Mouse (Mus musculus): Measurements from ENCODE around the gene Pcdh20. TPM values are rescaled to one million over a fixed set of nuclear protein-coding genes. Genes with fewer than 3 reads are reported as not detected.

Pcdh20 gene
- polyA plus RNA-seq (2012; rRNA removed) = not detected in 2 replicates

DNA sequence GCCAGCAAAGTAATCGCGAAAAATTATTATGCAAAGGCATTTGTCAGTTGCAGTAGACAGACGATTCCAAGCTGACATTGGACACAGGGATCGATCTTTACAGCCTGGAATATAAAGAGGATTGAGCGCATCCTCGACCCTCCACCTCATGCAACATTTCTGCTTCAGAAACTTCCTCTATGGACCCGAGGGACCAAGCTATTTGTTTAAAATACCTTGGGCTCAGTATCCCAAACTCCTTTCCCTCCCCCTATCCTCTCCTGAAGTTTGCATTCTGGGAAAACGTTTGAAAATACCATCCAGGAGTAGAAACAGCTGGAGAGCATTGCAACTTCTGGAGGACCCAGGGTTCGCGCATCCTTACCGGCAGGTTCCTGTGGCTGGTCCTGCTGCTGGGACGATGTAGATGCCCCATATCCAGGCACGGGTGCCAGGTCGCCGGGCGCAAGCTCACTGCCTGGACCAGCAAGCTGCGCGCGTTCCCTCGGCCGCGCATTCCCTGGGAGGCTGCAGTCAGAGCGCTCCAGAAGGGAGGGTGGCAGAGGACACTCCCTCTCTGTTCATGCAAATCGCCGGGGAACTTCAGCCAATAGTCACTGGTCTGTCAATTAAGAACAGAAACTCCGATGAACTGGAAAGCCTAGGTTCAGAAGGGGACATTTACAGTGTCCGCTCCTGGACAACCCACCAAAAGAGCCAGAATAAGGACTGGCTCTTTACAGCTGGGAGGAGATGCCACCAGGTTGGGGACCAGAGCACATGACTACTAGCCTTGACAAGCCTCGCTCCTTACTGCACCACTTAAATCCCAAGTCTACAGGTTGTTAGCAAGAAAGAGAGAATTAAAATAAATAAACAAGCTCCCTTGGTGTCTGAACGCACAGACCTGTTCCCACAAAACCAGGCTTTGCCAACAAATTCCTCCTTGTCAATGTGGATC is at the start of gene Pcdh20:
Gene Pcdh20, minus strand, starts transcription at position 902 of the 940 bp plus-strand sequence.
- DNase-seq (ENCODE audit: low read depth in 1 of 2, low spot score in 2 of 2) = no peak
- TF ChIP-seq CTCF (IDR thresholded peaks at IDR 0.05; ENCODE audit: extremely low read depth, insufficient read depth, insufficient read length, insufficient replicate concordance) = no peak
- no peak for TF ChIP-seq POLR2A (IDR thresholded peaks at IDR 0.05; ENCODE audit: low read depth, low read length)
- Histone ChIP-seq H3K27ac (ENCODE audit: insufficient read depth, low read length) (no peak within 1 kb of the TSS), H3K36me3 (ENCODE audit: control insufficient read depth, insufficient read depth, low read length) (no peaks in the 10 kb centered on the region), H3K4me3 (ENCODE audit: extremely low read depth, insufficient read depth, insufficient read length) (no peak within 1 kb of the TSS), H3K4me1 (ENCODE audit: control insufficient read depth, insufficient read depth, insufficient read length) (no peaks in the 10 kb centered on the region), H3K27me3 (ENCODE audit: control insufficient read depth, insufficient read depth, low read length) (no peaks in the 10 kb centered on the region)
- 8% methylated on average over 29 of the region's 29 CpGs for WGBS

DNA sequence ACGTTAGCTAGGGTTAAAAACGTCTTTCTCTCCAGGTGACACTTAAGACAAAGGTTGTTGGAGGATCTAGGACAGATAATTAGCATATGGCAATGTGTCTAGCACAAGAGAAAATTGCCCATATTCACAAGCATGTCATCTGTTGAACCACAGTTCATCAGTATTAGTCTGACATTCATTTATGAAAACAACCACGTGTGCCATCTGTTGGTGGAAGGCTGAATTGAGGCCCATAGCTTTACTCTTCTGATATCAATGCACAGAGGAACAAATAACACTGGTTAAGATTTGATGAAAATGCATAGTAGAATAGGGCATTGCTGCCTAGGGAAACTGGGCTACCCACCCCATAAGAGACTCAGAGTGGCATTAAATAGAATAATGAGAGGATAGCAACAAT is 8.7 kb upstream of the Pcdh20 start:
- DNase-seq (ENCODE audit: low read depth in 1 of 2, low spot score in 2 of 2) = no peak
- H3K4me3 ChIP-seq (ENCODE audit: extremely low read depth, insufficient read depth, insufficient read length) = no peak overlapping the region
- WGBS = 46% methylated on average over 3 of the region's 3 CpGs
- H3K4me1 ChIP-seq (ENCODE audit: control insufficient read depth, insufficient read depth, insufficient read length) = no peaks in the 10 kb centered on the region
- TF ChIP-seq POLR2A (IDR thresholded peaks at IDR 0.05; ENCODE audit: low read depth, low read length) (no peak), CTCF (IDR thresholded peaks at IDR 0.05; ENCODE audit: extremely low read depth, insufficient read depth, insufficient read length, insufficient replicate concordance) (no peak)
- H3K27ac ChIP-seq (ENCODE audit: insufficient read depth, low read length) = no peak overlapping the region
- H3K27me3 ChIP-seq (ENCODE audit: control insufficient read depth, insufficient read depth, low read length) = no peaks in the 10 kb centered on the region
- H3K36me3 ChIP-seq (ENCODE audit: control insufficient read depth, insufficient read depth, low read length) = no peaks in the 10 kb centered on the region

DNA sequence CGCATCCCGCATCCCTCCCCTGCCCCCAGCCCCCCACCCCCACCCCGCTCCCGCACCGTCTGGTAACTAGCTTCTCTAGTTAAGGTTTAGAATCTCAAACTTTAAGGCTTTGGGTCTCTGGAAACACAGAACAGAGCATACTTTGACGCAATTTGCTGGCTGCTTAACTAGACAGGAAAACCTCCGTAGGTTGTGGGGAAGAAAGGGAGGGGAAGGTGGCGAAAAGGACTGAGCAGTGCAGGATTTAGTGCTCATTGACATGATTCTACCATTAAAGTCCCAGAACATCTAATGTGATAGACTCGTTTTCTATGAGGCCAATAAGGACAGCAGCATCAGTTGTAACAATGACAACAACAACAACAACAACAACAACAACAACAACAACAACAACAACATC is 1.2 kb downstream of the Pcdh20 start:
- no peak for DNase-seq (ENCODE audit: low read depth in 1 of 2, low spot score in 2 of 2)
- 6% methylated on average over 9 of the region's 9 CpGs for WGBS
- Histone ChIP-seq H3K36me3 (ENCODE audit: control insufficient read depth, insufficient read depth, low read length) (no peaks in the 10 kb centered on the region), H3K4me3 (ENCODE audit: extremely low read depth, insufficient read depth, insufficient read length) (no peak overlapping the region), H3K4me1 (ENCODE audit: control insufficient read depth, insufficient read depth, insufficient read length) (no peaks in the 10 kb centered on the region), H3K27ac (ENCODE audit: insufficient read depth, low read length) (no peak overlapping the region), H3K27me3 (ENCODE audit: control insufficient read depth, insufficient read depth, low read length) (no peaks in the 10 kb centered on the region)
- TF ChIP-seq CTCF (IDR thresholded peaks at IDR 0.05; ENCODE audit: extremely low read depth, insufficient read depth, insufficient read length, insufficient replicate concordance) (no peak), POLR2A (IDR thresholded peaks at IDR 0.05; ENCODE audit: low read depth, low read length) (no peak)

DNA sequence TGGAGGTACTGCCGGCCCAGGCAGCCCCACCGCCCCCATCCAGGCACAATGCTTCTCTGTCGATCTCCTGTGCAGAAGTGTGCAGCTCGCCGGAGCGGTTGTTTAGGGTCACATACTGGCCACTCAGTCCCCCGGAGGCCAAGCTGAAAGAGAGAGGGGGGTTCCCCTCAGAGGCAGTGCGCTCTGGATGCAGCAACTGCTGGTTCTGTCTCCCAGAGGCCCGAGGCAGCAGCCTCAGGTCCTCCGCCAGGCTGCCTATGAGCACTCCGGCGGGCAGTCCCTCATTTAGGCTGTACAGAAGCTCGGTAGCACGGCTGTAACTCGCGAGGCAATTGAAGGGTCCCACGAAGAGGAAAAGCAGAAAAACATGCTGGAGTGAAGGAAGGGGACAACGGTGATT is 1.8 kb downstream of the Pcdh20 start:
- WGBS = 4% methylated on average over 18 of the region's 18 CpGs
- Histone ChIP-seq H3K4me1 (ENCODE audit: control insufficient read depth, insufficient read depth, insufficient read length) (no peaks in the 10 kb centered on the region), H3K4me3 (ENCODE audit: extremely low read depth, insufficient read depth, insufficient read length) (no peak overlapping the region), H3K36me3 (ENCODE audit: control insufficient read depth, insufficient read depth, low read length) (no peaks in the 10 kb centered on the region), H3K27me3 (ENCODE audit: control insufficient read depth, insufficient read depth, low read length) (no peaks in the 10 kb centered on the region), H3K27ac (ENCODE audit: insufficient read depth, low read length) (no peak overlapping the region)
- TF ChIP-seq CTCF (IDR thresholded peaks at IDR 0.05; ENCODE audit: extremely low read depth, insufficient read depth, insufficient read length, insufficient replicate concordance) (no peak), POLR2A (IDR thresholded peaks at IDR 0.05; ENCODE audit: low read depth, low read length) (no peak)
- no peak for DNase-seq (ENCODE audit: low read depth in 1 of 2, low spot score in 2 of 2)

DNA sequence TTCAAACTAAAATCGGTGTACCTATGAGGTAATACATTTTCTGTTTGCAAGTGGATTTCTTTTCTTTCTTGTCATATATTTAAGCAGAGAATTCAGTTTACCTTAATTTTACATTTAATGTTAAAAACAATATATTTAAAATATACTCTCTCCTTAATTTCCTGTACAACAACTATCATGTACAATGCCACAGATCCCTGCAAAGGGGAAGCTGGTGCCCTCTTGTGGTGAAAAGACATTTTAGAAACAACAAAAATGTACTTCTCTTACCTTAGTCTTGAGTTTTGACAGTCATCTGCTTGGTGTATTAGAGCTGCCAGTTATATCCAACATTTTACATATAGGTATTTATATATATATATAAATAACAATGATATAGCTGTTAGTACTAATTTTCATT is 4.8 kb downstream of the Pcdh20 start:
- WGBS = 84% methylated on average over 1 of the region's 1 CpGs
- Histone ChIP-seq H3K4me3 (ENCODE audit: extremely low read depth, insufficient read depth, insufficient read length) (no peak overlapping the region), H3K36me3 (ENCODE audit: control insufficient read depth, insufficient read depth, low read length) (no peaks in the 10 kb centered on the region), H3K4me1 (ENCODE audit: control insufficient read depth, insufficient read depth, insufficient read length) (no peaks in the 10 kb centered on the region), H3K27ac (ENCODE audit: insufficient read depth, low read length) (no peak overlapping the region), H3K27me3 (ENCODE audit: control insufficient read depth, insufficient read depth, low read length) (no peaks in the 10 kb centered on the region)
- TF ChIP-seq CTCF (IDR thresholded peaks at IDR 0.05; ENCODE audit: extremely low read depth, insufficient read depth, insufficient read length, insufficient replicate concordance) (no peak), POLR2A (IDR thresholded peaks at IDR 0.05; ENCODE audit: low read depth, low read length) (no peak)
- DNase-seq (ENCODE audit: low read depth in 1 of 2, low spot score in 2 of 2) = no peak

DNA sequence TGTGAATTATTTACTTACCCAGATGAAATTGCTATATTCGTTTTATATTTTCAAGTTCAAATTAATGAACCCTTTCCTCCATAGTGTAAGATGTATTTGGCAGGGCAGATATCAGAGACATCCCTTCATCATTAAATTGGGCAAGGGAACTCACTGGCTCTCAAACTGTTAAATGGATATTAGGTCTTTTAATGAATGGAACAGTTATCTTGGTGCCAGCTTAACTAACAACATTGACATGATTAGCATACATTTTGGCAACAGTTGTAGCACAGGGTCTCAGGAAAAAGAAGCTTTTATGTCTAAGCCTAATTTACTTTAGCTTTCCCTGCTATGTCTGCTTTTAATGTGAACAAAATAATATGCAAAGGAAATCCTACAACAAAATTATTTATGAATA is 6.8 kb downstream of the Pcdh20 start:
- Histone ChIP-seq H3K27ac (ENCODE audit: insufficient read depth, low read length) (no peak overlapping the region), H3K36me3 (ENCODE audit: control insufficient read depth, insufficient read depth, low read length) (no peaks in the 10 kb centered on the region), H3K4me3 (ENCODE audit: extremely low read depth, insufficient read depth, insufficient read length) (no peak overlapping the region), H3K27me3 (ENCODE audit: control insufficient read depth, insufficient read depth, low read length) (no peaks in the 10 kb centered on the region), H3K4me1 (ENCODE audit: control insufficient read depth, insufficient read depth, insufficient read length) (no peaks in the 10 kb centered on the region)
- TF ChIP-seq CTCF (IDR thresholded peaks at IDR 0.05; ENCODE audit: extremely low read depth, insufficient read depth, insufficient read length, insufficient replicate concordance) (no peak), POLR2A (IDR thresholded peaks at IDR 0.05; ENCODE audit: low read depth, low read length) (no peak)
- WGBS = 83% methylated on average over 1 of the region's 1 CpGs
- DNase-seq (ENCODE audit: low read depth in 1 of 2, low spot score in 2 of 2) = no peak

DNA sequence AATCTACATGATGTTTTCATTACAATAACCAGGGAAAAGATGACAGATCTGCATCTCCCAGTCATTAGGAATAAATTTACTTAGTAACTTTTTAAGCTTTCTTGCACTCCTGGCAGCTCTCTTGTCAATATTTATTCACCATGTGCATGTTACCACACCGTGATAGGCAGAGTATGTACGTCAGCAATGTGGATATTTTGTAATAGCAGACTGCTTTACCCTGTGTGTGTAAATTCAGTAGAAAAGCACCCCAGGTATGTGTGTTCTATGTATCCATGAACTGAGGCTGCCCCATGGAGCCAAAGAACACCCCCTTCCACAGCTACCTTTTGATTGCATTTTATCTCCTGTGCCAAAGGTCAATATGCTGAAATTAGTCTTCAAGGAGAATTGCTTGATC is 7.8 kb downstream of the Pcdh20 start:
- Histone ChIP-seq H3K27me3 (ENCODE audit: control insufficient read depth, insufficient read depth, low read length) (no peaks in the 10 kb centered on the region), H3K4me1 (ENCODE audit: control insufficient read depth, insufficient read depth, insufficient read length) (no peaks in the 10 kb centered on the region), H3K36me3 (ENCODE audit: control insufficient read depth, insufficient read depth, low read length) (no peaks in the 10 kb centered on the region), H3K27ac (ENCODE audit: insufficient read depth, low read length) (no peak overlapping the region), H3K4me3 (ENCODE audit: extremely low read depth, insufficient read depth, insufficient read length) (no peak overlapping the region)
- no peak for DNase-seq (ENCODE audit: low read depth in 1 of 2, low spot score in 2 of 2)
- TF ChIP-seq CTCF (IDR thresholded peaks at IDR 0.05; ENCODE audit: extremely low read depth, insufficient read depth, insufficient read length, insufficient replicate concordance) = no peak
- TF ChIP-seq POLR2A (IDR thresholded peaks at IDR 0.05; ENCODE audit: low read depth, low read length) = no peak
- WGBS = 84% methylated on average over 2 of the region's 2 CpGs
